Mouse (Mus musculus) limb, embryonic 11.5 days (tissue): ENCODE measurements at regions not wholly inside any gene's neighbourhood (a gene's known extent, or its start where the extent isn't known, plus 50 kb on each side); places are given as distances from the start of the nearest gene placed in this dataset.
A peak's percentile ranks its signal among the peaks of the same experiment; 100 is the strongest.

Experiments
- ATAC-seq: fragments of 200-750 bp; cut with Nextera tagmentation; 2 replicates; pipeline ENCODE4 v1.8.0; 2017; ENCODE audit warnings: low read depth; ENCODE audit not compliant: insufficient number of reproducible peaks, low FRiP score, low TSS enrichment
- DNase-seq: peaks from one replicate; pipeline ENCODE4 v3.0.0-alpha.2; 2015; ENCODE audit warnings: low spot score
- H3K27ac ChIP-seq: fragments of 300-500 bp; sonication (generic); replicated peaks from 2 replicates; pipeline ENCODE4 v1.5.1; 2014; ENCODE audit warnings: low read depth, mild to moderate bottlenecking, low read length
- H3K27me3 ChIP-seq: fragments of 300-500 bp; sonication (generic); 2 replicates; pipeline ENCODE4 v1.6.1; 2014; ENCODE audit warnings: mild to moderate bottlenecking, low read length, mixed read lengths; ENCODE audit not compliant: control insufficient read depth, insufficient read depth
- H3K36me3 ChIP-seq: fragments of 300-500 bp; sonication (generic); 2 replicates; pipeline ENCODE4 v1.6.1; 2014; ENCODE audit warnings: mild to moderate bottlenecking, low read length, moderate library complexity, mixed read lengths; ENCODE audit not compliant: control insufficient read depth, insufficient read depth
- H3K4me1 ChIP-seq: fragments of 300-500 bp; sonication (generic); 2 replicates; pipeline ENCODE4 v1.6.1; 2014; ENCODE audit warnings: low read length, mixed read lengths; ENCODE audit not compliant: control insufficient read depth, insufficient read depth
- H3K4me2 ChIP-seq: fragments of 300-500 bp; sonication (generic); 2 replicates; pipeline ENCODE4 v1.6.1; 2014; ENCODE audit warnings: low read depth, mild to moderate bottlenecking, moderate library complexity; ENCODE audit not compliant: severe bottlenecking
- H3K4me3 ChIP-seq: fragments of 300-500 bp; sonication (generic); 2 replicates; pipeline ENCODE4 v1.5.1; 2014; ENCODE audit warnings: low read depth, low read length
- H3K9ac ChIP-seq: fragments of 300-500 bp; sonication (generic); 2 replicates; pipeline ENCODE4 v1.6.1; 2014; ENCODE audit warnings: mild to moderate bottlenecking, low read length
- H3K9me3 ChIP-seq: fragments of 300-500 bp; sonication (generic); 2 replicates; pipeline ENCODE4 v1.6.1; 2016; ENCODE audit warnings: low read length; ENCODE audit not compliant: control insufficient read depth
- WGBS: fragments of 180-500 bp; shearing (Covaris S2); extraction: QIAGEN DNeasy Blood & Tissue Kit; methylation state at CpG from one replicate; pipeline ENCODE4 v1.1.7; 2014; 5-methylcytosine and 5-hydroxymethylcytosine counted together

DNA sequence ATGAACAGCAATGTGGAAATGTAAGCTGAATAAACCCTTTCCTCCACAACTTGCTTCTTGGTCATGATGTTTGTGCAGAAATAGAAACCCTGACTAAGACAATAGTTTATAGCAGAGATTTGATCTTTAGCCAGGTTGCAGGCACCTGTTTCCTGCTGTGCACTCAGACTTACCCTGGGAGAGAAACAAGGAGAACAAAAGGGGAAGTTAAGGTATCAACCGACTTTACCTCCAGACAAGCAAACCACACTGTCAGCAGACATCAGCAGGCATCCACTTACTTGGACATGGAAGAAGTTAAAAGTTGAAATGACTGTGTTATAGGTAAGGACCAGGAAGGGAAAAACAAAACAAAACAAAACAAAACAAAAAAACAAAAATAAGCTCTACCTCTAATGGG is 323.7 kb upstream of the Sphkap start:
- Histone ChIP-seq H3K4me2 (no peak overlapping the region), H3K9me3 (no peaks in the 10 kb centered on the region), H3K9ac (no peak overlapping the region), H3K36me3 (no peaks in the 10 kb centered on the region), H3K4me3 (no peak overlapping the region), H3K27ac (no peak overlapping the region), H3K27me3 (no peaks in the 10 kb centered on the region), H3K4me1 (no peaks in the 10 kb centered on the region)
- no peak for DNase-seq
- 79% methylated on average over 1 of the region's 1 CpGs for WGBS
- no peak for ATAC-seq

DNA sequence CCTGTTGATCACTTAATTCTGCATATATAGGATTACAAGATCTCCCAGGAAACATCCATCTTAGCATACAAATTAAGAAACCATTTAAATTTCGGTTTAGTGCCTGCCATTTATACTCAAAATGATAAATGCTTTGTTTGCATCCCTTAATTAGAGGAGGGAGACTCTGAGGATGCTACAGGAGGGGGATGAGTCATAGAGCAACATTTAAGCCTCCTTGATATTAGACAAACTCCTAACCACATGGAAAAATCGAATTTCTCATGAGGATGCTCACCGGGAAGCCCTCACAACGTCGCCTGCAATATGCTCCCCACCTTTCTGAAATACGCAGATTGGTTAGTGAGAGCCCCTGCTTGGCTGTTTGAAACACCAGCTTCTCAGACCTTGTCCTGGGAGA is 320.8 kb upstream of the Sphkap start:
- DNase-seq, result no peak
- no peak overlapping the region for H3K4me2 ChIP-seq
- H3K9me3 ChIP-seq, result no peaks in the 10 kb centered on the region
- H3K4me1 ChIP-seq, result no peaks in the 10 kb centered on the region
- 85% methylated on average over 6 of the region's 6 CpGs for WGBS
- H3K27me3 ChIP-seq, result no peaks in the 10 kb centered on the region
- no peak for ATAC-seq
- H3K27ac ChIP-seq, result no peak overlapping the region
- no peaks in the 10 kb centered on the region for H3K36me3 ChIP-seq
- no peak overlapping the region for H3K9ac ChIP-seq
- H3K4me3 ChIP-seq, result no peak overlapping the region

DNA sequence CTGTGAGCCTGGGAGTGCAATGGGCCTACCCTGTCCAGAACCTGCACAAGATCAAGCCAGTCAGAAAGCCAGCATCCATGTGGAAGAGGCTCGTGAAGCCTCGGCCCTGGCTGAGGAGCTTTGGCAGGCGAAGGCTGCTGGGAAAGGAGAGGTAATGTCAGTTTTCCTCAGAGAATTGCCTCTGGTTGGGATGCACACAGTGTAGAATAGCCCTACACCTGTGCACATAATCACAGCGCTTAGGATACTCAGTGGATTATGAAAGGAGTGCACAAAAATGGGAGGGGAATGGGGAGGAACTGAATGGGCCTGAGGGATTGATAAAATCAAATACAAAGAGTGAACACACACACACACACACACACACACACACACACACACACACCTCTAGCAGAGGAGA is 319.9 kb upstream of the Sphkap start:
- H3K27me3 ChIP-seq, result no peaks in the 10 kb centered on the region
- no peaks in the 10 kb centered on the region for H3K9me3 ChIP-seq
- H3K36me3 ChIP-seq, result no peaks in the 10 kb centered on the region
- H3K9ac ChIP-seq, result no peak overlapping the region
- WGBS, result 98% methylated on average over 4 of the region's 4 CpGs
- ATAC-seq, result no peak
- DNase-seq, result no peak
- H3K4me3 ChIP-seq, result no peak overlapping the region
- no peak overlapping the region for H3K4me2 ChIP-seq
- no peak overlapping the region for H3K27ac ChIP-seq
- H3K4me1 ChIP-seq, result no peaks in the 10 kb centered on the region

DNA sequence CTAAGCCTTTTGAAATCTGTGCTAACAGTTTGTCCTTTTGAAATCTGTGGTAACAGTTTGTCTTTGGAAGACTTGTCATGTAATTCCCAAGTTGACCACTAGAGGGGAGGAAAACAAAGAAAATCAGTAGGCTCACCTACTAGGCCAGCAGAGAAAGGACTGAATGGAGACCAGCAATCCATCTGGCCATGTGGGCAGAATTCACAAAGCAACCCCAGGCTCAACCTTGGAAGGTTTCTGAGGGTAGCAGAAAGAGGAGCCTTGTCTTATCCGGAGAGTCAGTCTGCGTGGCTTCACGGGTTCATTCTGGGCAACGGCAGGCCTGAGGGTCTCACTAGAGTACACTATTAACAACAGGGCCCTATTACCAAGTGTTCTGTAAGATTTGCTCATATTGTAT is 319.2 kb upstream of the Sphkap start:
- Histone ChIP-seq H3K9ac (no peak overlapping the region), H3K36me3 (no peaks in the 10 kb centered on the region), H3K9me3 (no peaks in the 10 kb centered on the region), H3K4me3 (no peak overlapping the region), H3K27me3 (no peaks in the 10 kb centered on the region), H3K4me2 (no peak overlapping the region), H3K27ac (no peak overlapping the region), H3K4me1 (no peaks in the 10 kb centered on the region)
- DNase-seq (peak; percentile 32), ATAC-seq (no peak)
- 85% methylated on average over 4 of the region's 4 CpGs for WGBS

DNA sequence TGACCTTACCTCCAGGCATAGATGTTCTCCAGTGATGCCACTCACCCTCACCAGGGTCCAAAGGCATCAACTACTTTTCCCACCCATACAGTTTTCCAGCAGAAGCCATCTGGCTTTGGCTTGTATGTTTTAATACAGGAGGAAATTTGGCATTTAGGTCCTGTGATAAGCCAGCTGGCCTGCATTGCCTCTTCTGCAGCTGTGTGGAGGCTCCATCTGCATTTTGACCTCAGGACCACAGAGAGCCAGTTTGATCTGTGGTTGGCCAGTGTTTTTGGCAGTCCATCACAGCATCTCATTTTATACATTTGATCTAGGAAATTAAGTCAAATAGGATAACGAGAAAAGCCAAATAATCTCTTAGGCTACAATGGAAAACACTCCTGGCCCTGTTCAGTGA is 315.1 kb upstream of the Sphkap start:
- no peak for DNase-seq
- Histone ChIP-seq H3K4me1 (no peaks in the 10 kb centered on the region), H3K4me2 (no peak overlapping the region)

DNA sequence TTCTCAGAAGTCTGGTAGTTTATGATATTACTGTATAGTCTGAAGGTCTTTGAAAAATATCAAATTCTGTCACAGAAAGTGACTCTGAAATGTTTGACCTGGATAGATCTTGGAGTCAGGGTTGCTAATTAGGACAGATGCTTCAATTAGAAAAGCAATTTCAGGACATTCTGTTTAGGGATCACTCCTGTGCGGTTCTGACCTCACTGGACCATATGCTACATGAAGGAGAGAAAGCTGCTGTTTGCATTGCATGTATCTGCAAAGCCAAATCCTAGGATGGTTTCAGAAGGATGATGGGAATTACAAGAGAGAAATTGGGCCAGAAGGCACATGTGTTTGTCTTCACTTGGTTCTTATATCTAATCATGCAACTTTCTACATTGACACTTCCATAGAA is 312.2 kb upstream of the Sphkap start:
- no peak for DNase-seq
- no peaks in the 10 kb centered on the region for H3K36me3 ChIP-seq
- no peak for ATAC-seq
- no peak overlapping the region for H3K9ac ChIP-seq
- no peak overlapping the region for H3K4me2 ChIP-seq
- H3K4me1 ChIP-seq, result no peaks in the 10 kb centered on the region
- no peaks in the 10 kb centered on the region for H3K27me3 ChIP-seq
- WGBS, result 85% methylated on average over 1 of the region's 1 CpGs
- H3K27ac ChIP-seq, result no peak overlapping the region
- H3K4me3 ChIP-seq, result no peak overlapping the region
- no peaks in the 10 kb centered on the region for H3K9me3 ChIP-seq

More for the DNA sequence above, 315.1 kb upstream of the Sphkap start:
- H3K27me3 ChIP-seq, result no peaks in the 10 kb centered on the region
- no peak overlapping the region for H3K9ac ChIP-seq
- H3K9me3 ChIP-seq, result no peaks in the 10 kb centered on the region
- H3K4me3 ChIP-seq, result no peak overlapping the region
- 30% methylated on average over 1 of the region's 1 CpGs for WGBS
- H3K36me3 ChIP-seq, result no peaks in the 10 kb centered on the region
- H3K27ac ChIP-seq, result no peak overlapping the region
- ATAC-seq, result no peak

DNA sequence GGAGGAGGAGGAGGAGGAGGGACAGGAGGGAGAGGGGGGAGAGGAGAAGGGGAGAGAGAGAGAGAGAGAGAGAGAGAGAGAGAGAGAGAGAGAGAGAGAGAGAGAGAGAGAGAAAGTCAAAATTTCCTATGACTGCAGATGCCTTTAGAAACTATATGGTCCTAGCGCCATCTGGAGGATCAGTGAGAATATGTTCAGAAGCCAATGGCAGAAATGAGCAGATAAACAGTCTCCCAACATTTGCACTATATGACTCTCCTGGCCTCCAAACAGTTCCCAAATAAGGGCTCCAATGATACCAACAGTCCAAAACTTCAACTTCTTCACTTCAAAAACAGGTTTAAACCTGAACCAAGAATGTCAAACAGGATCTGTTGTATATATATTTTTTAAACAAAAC is 309.1 kb upstream of the Sphkap start:
- H3K4me1 ChIP-seq, result no peaks in the 10 kb centered on the region
- DNase-seq (no peak), ATAC-seq (no peak)
- WGBS, result 6% methylated on average over 1 of the region's 1 CpGs
- H3K9me3 ChIP-seq, result no peaks in the 10 kb centered on the region
- H3K9ac ChIP-seq, result no peak overlapping the region
- H3K4me2 ChIP-seq, result no peak overlapping the region
- no peaks in the 10 kb centered on the region for H3K27me3 ChIP-seq
- no peaks in the 10 kb centered on the region for H3K36me3 ChIP-seq
- no peak overlapping the region for H3K27ac ChIP-seq
- H3K4me3 ChIP-seq, result no peak overlapping the region

DNA sequence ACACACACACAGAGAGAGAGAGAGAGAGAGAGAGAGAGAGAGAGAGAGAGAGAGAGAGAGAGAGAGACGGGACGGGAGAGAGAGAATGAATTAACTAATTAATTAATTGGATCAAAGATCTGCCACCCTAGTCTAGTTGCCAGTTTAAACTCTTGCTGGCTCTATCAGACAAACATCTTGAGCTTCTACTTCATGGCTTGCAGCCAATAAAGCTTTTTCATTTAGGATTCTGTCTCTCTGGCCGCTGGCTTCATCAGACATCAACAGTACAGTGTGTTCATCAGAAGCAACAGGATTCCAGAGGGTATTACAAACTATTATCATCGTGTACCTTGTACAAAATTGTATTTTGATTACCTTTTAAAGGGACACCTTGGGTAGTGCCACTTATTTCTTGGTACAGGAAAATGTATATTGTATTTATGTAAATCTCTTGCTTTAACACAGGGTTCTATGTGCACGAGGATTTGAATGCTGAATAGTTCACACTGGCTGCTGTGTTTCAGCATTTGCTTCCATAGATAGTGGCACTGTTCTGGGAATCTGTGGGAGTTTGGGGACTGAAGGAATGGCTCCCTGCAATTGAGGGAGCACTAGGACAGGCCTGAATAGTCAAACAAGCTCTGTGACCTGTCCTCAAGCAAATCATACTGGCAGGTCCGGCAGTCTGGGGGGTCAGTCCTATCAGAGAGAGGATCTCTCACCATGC is 293.9 kb upstream of the Sphkap start:
- no peaks in the 10 kb centered on the region for H3K4me1 ChIP-seq
- H3K4me3 ChIP-seq, result no peak overlapping the region
- H3K27ac ChIP-seq, result no peak overlapping the region
- no peaks in the 10 kb centered on the region for H3K27me3 ChIP-seq
- DNase-seq, result no peak
- no peaks in the 10 kb centered on the region for H3K36me3 ChIP-seq
- no peaks in the 10 kb centered on the region for H3K9me3 ChIP-seq
- no peak overlapping the region for H3K9ac ChIP-seq
- no peak for ATAC-seq
- H3K4me2 ChIP-seq, result no peak overlapping the region
- WGBS, result 86% methylated on average over 6 of the region's 6 CpGs

DNA sequence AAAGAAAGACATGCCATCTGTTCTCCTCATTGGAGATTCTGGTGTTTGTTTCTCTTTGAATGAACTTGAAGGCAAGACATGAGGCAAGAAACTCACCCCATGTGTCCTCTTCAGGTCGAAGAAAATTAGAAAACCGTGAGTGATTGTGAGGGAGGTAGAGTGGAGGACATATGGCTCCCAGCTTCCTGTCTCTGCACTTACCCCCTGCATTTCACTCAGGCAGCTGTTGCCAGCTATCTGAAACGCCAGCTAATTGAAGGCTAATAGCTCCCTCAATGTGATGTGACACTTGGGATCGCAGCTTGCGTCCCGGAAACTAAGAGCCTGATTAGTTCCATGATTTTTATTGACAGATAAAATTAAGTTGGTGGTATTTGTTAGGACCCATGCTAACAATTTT is 289.4 kb upstream of the Sphkap start:
- no peaks in the 10 kb centered on the region for H3K36me3 ChIP-seq
- no peak overlapping the region for H3K4me3 ChIP-seq
- no peak overlapping the region for H3K27ac ChIP-seq
- H3K9me3 ChIP-seq, result no peaks in the 10 kb centered on the region
- DNase-seq, result no peak
- H3K27me3 ChIP-seq, result no peaks in the 10 kb centered on the region
- ATAC-seq, result no peak
- no peak overlapping the region for H3K9ac ChIP-seq
- H3K4me1 ChIP-seq, result no peaks in the 10 kb centered on the region
- no peak overlapping the region for H3K4me2 ChIP-seq
- 19% methylated on average over 6 of the region's 6 CpGs for WGBS
